Mouse (Mus musculus) kidney, adult 10 weeks (tissue): ENCODE data around the gene Son. TPM values are rescaled to one million over a fixed set of nuclear protein-coding genes. Genes with fewer than 3 reads are reported as not detected.

Source experiments
- polyA plus RNA-seq: library from polyadenylated mRNA; stranded (reverse); fragments of 350-450 nt; fragmentation: Illumina TruSeq; extraction: RNeasy Lipid Tissue Mini Kit (QIAGEN cat#74804); gene quantifications from one replicate; pipeline ENCODE4 v1.2.3, GENCODE M21; 2014; ENCODE audit warnings: low read depth, low replicate concordance

Gene Son
- polyA plus RNA-seq, result 269 TPM

GRCm38 (mm10) chr16:91647461-91648219 lies at the start of gene Son:
Son (plus strand) TSS chr16:91647506.

GRCm38 (mm10) chr16:91597672-91598010 lies 49.7 kb upstream of the Son start, which contains the start of gene Tmem50b:
Tmem50b (minus strand) TSS chr16:91597800.

DNA sequence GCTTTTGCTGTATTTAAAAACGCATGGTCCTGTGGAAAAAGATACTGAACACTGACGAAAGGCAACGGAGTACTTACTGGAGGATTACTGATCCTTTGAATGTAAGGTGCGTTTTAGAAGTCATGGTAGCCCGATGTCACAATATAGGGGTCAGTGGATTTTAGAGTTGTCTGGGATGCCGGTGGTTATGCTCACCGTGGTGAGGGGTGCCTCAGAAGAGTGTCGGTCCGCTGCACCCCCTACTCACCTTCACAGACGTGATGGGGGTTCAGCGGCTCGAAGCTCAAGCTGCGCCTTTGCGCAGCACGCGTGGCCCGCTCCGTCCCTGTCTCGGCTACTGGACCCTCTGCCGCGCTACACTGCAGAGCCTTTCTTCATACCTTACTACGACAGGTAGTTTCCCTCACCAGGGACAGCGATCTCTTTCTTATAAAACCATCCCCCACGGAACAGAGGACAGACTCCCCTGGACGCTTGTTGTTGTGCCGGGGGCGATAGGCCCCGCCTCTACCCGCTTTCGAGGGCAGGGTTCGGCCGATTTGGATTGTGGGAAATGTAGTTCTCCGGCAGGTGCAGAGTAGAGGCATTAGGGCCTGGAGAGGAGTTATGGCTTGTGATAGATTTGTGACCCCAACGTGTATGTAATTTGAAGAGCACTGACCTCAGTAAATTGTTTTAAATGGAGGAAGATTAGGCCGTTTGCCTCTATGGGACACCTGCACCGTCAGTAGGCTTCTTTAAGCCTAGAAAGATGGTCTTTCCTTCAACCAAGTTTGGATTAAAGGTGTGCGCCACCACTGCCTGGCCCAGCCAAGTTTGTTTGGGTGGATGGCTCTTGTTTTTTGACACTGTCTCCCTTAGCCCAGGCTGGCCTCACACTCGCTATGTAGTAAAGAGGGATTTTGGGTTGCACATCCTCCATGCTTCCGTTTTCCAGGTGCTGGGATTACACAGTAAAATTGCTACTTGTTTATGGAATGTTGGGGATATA lies 28.5 kb upstream of the Son start, which contains the start of gene Dnajc28:
Gene Dnajc28, minus strand, starts transcription at position 516 of the 991 bp plus-strand sequence.

GRCm38 (mm10) chr16:91646681-91647419 lies 456 bp upstream of the Son start, which contains the start of gene Gart:
Gart (minus strand) TSS chr16:91646952.

GRCm38 (mm10) chr16:91688619-91689334 lies 41.5 kb downstream of the Son start, which contains the start of gene Donson:
Donson (minus strand) TSS chr16:91688770.

GRCm38 (mm10) chr16:91728123-91729065 lies 81.1 kb downstream of the Son start, which contains the start of gene Cryzl1:
Cryzl1 (minus strand) TSS chr16:91728975.

Other genes with a start within 250 kb of the Son start
- 58.5 TPM for gene Il10rb, start 241.3 kb upstream of the Son start, polyA plus RNA-seq
- 78.3 TPM for gene Ifnar1, start 162.3 kb upstream of the Son start, polyA plus RNA-seq
- gene Ifngr2, start 100.4 kb upstream of the Son start, polyA plus RNA-seq, result 11.8 TPM
- 45.9 TPM for gene Tmem50b, start 49.7 kb upstream of the Son start, polyA plus RNA-seq
- 31.2 TPM for gene Dnajc28, start 28.5 kb upstream of the Son start, polyA plus RNA-seq
- 9.7 TPM for gene Gart, start 554 bp upstream of the Son start, polyA plus RNA-seq
- gene Donson, start 41.3 kb downstream of the Son start, polyA plus RNA-seq, result 4.8 TPM
- 78.6 TPM for gene Cryzl1, start 81.5 kb downstream of the Son start, polyA plus RNA-seq
- 11.4 TPM for gene Itsn1, start 81.8 kb downstream of the Son start, polyA plus RNA-seq